Mouse (Mus musculus) cerebellum, postnatal 4 days (tissue): ENCODE results near the gene 2810004N23Rik.

Experiments used
- DNase-seq, 2 experiments: peaks; one replicate each; pipeline ENCODE4 v3.0.0; 2022; ENCODE audit warnings: low spot score in 2 of 2, mixed read lengths in 1 of 2

2810004N23Rik gene

GRCm38 (mm10) chr8:124823497-124823896, 39.4 kb downstream of the 2810004N23Rik start:
- DNase-seq, result no peak

GRCm38 (mm10) chr8:124820125-124820524, 42.8 kb downstream of the 2810004N23Rik start:
- DNase-seq, result no peak

- no peak for DNase-seq
Observed at GRCm38 (mm10) chr8:124819612-124820115, 43.3 kb downstream of the 2810004N23Rik start.

GRCm38 (mm10) chr8:124817361-124817760, 45.6 kb downstream of the 2810004N23Rik start:
- no peak for DNase-seq

GRCm38 (mm10) chr8:124816866-124817265, 46.1 kb downstream of the 2810004N23Rik start:
- DNase-seq, result no peak

GRCm38 (mm10) chr8:124815870-124816269, 47.0 kb downstream of the 2810004N23Rik start:
- DNase-seq, result no peak

- DNase-seq, result no peak
Observed at GRCm38 (mm10) chr8:124813326-124813725, 49.6 kb downstream of the 2810004N23Rik start.

- no peak for DNase-seq
Observed at GRCm38 (mm10) chr8:124810689-124811394, 52.1 kb downstream of the 2810004N23Rik start.

- DNase-seq, result no peak
Observed at GRCm38 (mm10) chr8:124810056-124810610, 52.8 kb downstream of the 2810004N23Rik start.

GRCm38 (mm10) chr8:124809419-124809818, 53.5 kb downstream of the 2810004N23Rik start:
- no peak for DNase-seq

- DNase-seq, result no peak
Observed at GRCm38 (mm10) chr8:124805990-124806389, 56.9 kb downstream of the 2810004N23Rik start.

- no peak for DNase-seq
Observed at GRCm38 (mm10) chr8:124803824-124804702, 58.9 kb downstream of the 2810004N23Rik start.

- no peak for DNase-seq
Observed at GRCm38 (mm10) chr8:124800542-124800941, 62.4 kb downstream of the 2810004N23Rik start.

- DNase-seq, result no peak
Observed at GRCm38 (mm10) chr8:124795781-124796488, 67.0 kb downstream of the 2810004N23Rik start.

- DNase-seq, result peak; percentile 67 to 80
Observed at GRCm38 (mm10) chr8:124794486-124794780, 68.5 kb downstream of the 2810004N23Rik start.

- DNase-seq, result peak in 1 of 2 experiments; percentile 48
Observed at GRCm38 (mm10) chr8:124793661-124794485, 69.0 kb downstream of the 2810004N23Rik start.

- DNase-seq, result peak; percentile 82 to 88
Observed at GRCm38 (mm10) chr8:124793172-124793651, 69.7 kb downstream of the 2810004N23Rik start.

GRCm38 (mm10) chr8:124792708-124793107, 70.2 kb downstream of the 2810004N23Rik start, which contains the start of gene Trim67:
Trim67 (plus strand) TSS chr8:124793092.
- DNase-seq, result peak; percentile 68 to 85

- peak in 1 of 2 experiments; percentile 67 for DNase-seq
Observed at GRCm38 (mm10) chr8:124792186-124792585, 70.7 kb downstream of the 2810004N23Rik start.

GRCm38 (mm10) chr8:124791751-124792150, 71.2 kb downstream of the 2810004N23Rik start:
- no peak for DNase-seq
